Mouse (Mus musculus) adrenal gland, postnatal 14 days (tissue): ENCODE data around the gene Bmt2. TPM values are rescaled to one million over a fixed set of nuclear protein-coding genes. Genes with fewer than 3 reads are reported as not detected.
A peak's percentile ranks its signal among the peaks of the same experiment; 100 is the strongest.

Experiments
- DNase-seq: peaks from one replicate; pipeline ENCODE4 v3.0.0; 2021; ENCODE audit warnings: mixed read lengths
- long read RNA-seq, 2 experiments: library from polyadenylated mRNA; stranded (forward); transcript quantifications; one replicate each; pipeline ENCODE4 v2.0.0; 2021
- total RNA-seq: library from RNA; stranded (reverse); gene quantifications from 2 replicates; pipeline ENCODE4 v1.2.3, GENCODE M21; 2021

The Bmt2 gene
- total RNA-seq: 10.2 and 13.6 TPM in 2 replicates
- long read RNA-seq, experiment 1, full-length matches to known transcripts: 15 of 18 reads
- long read RNA-seq, experiment 1, partial matches to known transcripts: 1 of 18 reads
- long read RNA-seq, experiment 1, other reads (novel, unspliced or antisense): 2 of 18 reads
- long read RNA-seq, experiment 2, full-length matches to known transcripts: 12 of 15 reads
- long read RNA-seq, experiment 2, partial matches to known transcripts: 1 of 15 reads
- long read RNA-seq, experiment 2, other reads (novel, unspliced or antisense): 2 of 15 reads

- peak; percentile 100 for DNase-seq
Measured at GRCm38 (mm10) chr6:13677818-13678282, at the start of gene Bmt2. Gene Bmt2, minus strand, starts transcription at chr6:13677966.

DNA sequence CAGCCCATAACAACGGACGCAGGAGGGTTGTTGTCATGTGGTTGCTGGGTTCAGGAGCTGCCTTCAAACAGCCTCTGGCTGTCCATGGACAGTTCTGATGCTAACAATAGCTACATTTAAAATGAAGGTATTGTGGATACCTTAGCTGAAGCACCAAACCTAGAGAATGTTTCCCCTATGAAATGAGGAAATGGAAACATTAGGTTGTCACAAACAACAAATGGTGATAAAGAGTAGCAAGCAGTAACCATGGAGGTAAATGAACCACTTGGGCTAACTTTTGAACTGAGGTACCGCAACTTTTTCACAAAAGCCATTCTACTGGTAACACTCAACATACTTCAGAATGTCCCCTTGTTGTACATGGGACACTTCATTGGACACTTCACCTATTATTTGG, 44.4 kb upstream of the Bmt2 start:
- DNase-seq: no peak

- no peak for DNase-seq
Measured at GRCm38 (mm10) chr6:13714867-13715266, 37.1 kb upstream of the Bmt2 start.

DNA sequence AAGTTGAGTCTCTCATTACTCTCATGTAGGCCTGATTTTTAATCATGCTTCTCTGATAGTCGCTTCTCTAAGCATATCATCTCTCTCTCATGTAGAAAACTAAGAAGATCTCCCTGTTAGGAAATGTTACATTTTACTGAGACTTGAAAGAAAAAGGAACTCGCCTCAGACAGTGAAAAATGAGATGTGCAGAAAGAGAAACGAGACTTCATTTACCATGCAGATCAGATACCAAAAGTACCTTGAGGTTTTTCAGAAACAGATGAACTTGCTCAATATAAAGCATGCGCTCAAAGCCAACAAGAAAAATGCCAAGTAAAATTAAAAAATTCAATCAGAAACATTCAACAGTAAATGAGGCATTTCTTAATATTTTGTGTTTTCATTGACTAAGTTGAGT, 19.1 kb upstream of the Bmt2 start:
- DNase-seq: no peak

GRCm38 (mm10) chr6:13695103-13695845, 17.5 kb upstream of the Bmt2 start:
- no peak for DNase-seq

DNA sequence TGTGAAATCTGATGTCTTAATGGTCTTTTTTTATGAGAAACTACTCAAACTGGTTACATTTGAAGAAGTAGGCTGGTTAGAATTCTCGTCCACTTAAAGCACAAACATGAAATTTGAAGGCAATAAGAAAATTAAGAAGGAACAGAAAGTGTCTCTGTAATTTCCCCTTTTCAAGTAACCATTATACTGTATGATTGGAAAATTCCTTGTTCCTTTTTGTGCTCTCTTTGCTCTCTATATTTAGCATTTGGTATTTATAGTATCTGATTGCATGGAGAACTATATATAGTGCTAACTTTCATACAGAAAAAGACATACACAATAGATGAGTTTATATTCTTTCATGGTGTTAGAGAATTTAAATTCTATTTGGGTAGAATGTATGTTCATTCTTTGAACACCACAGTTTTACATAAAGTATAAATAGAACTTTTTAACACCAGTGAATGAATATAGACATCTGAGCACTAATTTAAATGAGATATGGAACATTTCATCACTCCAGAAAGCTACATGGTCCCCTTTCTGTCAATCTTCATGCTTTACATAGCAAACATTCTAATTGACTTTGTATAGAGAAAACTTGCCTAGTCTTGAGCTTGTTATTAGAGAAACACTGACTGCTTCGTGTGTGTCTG, 14.0 kb upstream of the Bmt2 start:
- no peak for DNase-seq

DNA sequence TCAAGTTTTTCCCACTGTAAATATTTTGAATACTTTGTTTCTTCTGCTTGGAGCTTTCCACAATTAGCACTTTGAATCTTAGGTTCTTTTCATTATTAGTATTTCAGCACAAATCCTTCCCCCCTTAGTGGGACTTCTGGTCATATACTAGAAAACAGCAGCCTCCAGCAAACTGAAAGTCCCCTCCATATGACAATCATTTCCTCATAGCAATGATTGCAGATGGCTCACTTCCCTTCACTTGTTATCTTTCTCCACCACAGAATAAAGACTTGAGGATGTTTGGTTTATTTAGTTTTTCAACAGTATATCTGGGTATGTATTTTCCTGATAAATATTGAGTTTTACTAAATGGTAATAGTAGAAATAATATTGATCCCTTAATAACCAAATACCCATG, 12.6 kb upstream of the Bmt2 start:
- no peak for DNase-seq

GRCm38 (mm10) chr6:13683929-13684595, 6.3 kb upstream of the Bmt2 start:
- no peak for DNase-seq

DNA sequence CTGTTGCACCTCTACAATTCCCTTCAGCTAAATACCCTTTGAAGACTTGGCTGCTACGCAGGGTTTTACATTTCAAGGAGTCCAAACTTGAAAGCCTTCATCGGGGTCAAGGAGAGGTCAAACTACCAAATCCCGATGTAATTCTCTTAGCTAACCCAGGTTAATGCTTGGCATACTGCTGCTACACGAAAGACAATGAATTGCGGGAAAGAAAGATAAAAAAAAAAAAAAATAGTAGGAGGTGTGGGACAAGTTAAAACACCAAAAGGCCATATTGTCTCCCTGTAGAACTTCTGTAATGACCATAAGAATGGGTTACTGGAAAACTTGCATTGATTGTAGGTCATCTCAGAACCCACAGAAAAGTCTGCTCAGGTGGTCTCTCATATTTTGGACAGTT, 583 bp upstream of the Bmt2 start:
- no peak for DNase-seq

GRCm38 (mm10) chr6:13677141-13677761, 515 bp downstream of the Bmt2 start:
- DNase-seq: peak; percentile 73

DNA sequence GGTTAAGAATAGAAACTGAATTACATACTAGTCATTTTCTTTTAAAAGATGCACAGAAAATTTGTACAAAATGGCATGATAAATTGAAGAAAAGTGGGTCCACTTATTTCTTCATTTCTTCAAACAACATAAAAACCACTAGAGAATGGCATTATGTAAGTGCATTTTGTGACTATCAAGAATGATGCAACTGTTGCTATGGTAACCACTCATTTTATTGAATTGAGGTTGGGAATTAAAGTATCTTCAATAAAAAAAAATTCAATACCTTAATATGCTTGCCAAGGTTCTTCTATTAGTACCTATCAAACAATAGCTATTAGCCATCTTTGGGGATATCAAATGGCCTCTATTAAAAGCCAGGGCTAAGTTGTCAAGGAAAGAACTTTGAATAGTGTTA, 1.6 kb downstream of the Bmt2 start:
- DNase-seq: no peak

- DNase-seq: no peak
Measured at GRCm38 (mm10) chr6:13674600-13675305, 3.0 kb downstream of the Bmt2 start.

- no peak for DNase-seq
Measured at GRCm38 (mm10) chr6:13665646-13666045, 12.1 kb downstream of the Bmt2 start.

DNA sequence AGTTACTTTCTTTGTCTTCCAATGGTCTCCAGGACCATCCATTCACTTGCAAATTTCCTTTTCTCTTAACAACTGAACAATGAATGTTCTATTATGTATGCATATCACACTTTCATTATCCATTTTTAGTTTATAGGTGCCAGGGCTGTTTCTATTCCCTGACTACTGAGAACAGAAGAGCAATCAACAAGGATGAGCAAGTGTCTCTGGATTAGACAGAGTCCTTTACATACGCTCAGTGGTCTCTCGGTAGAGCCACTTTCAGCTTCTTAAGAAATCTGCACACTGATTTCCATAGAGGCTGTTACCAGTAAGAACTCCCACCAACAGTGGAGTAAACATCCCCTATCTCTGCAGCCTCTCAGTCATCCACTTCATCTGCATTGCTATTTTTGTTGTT, 19.8 kb downstream of the Bmt2 start:
- no peak for DNase-seq

GRCm38 (mm10) chr6:13654081-13654480, 23.7 kb downstream of the Bmt2 start:
- no peak for DNase-seq

- no peak for DNase-seq
Measured at GRCm38 (mm10) chr6:13652284-13652683, 25.5 kb downstream of the Bmt2 start.

DNA sequence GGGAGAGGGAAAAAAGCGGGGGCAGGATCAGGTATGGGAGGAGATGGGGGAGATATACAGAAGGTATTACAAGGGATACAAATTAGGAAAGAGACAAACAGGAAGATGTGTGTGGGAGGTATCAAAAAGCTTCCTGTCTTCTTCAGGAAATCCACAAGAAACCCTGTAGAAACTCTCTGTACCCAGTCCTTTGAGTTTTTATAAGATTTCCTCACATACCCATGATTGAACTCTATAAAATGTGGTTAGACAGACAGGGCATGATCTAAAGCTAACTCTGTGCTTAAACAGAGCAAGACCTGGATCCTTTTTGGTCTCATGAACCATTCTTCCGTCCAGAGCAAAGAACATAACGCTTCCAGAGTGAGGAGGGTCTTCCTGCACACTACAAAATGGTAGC, 26.9 kb downstream of the Bmt2 start:
- no peak for DNase-seq

- DNase-seq: no peak
Measured at GRCm38 (mm10) chr6:13648305-13648704, 29.5 kb downstream of the Bmt2 start.

- peak; percentile 7 for DNase-seq
Measured at GRCm38 (mm10) chr6:13636582-13636989, 41.2 kb downstream of the Bmt2 start.

- DNase-seq: no peak
Measured at GRCm38 (mm10) chr6:13632571-13632970, 45.2 kb downstream of the Bmt2 start.

GRCm38 (mm10) chr6:13630607-13631006, 47.2 kb downstream of the Bmt2 start:
- DNase-seq: no peak

GRCm38 (mm10) chr6:13619618-13620017, 58.1 kb downstream of the Bmt2 start:
- no peak for DNase-seq
